Mouse (Mus musculus): Measurements from ENCODE around the gene Pwp2.

DNA sequence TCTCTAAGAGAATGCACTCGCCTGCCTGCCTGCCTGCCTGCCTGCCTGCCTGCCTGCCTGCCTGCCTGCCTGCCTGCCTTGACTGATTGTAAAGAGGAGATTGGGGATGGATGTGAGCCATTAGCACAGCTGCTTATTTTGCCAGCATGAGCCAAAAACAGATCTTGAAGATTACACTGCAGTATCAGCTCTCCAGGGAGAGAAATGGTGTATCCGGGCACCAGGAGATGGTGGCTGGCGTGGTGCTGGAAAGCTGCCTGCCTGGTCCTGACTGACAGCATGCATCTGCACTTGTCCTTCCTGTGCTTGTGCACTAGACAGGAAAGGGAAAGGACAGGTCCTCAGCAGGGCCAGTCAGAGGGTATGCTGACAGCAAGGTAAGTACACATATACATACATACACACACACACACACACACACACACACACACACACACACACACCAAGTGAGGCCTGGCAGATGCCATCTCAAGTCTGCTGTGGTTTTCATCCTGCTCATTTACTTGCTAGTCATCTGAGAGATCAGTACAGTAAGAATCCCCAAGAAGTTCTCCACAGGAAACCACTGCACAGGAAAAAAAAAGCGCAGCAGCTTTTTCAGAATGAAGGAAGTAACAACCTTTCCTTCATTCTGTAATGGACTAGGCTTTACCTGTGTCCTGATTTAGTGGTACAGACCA, 47.5 kb upstream of the Pwp2 start:
- TF ChIP-seq CTCF (IDR thresholded peaks at IDR 0.05; ENCODE audit: borderline replicate concordance, insufficient read depth, low read length) (no peak), POLR2A (IDR thresholded peaks at IDR 0.05; ENCODE audit: low read depth, low read length) (no peak)
